Mouse (Mus musculus): ENCODE results near the gene Mtf2.

DNA sequence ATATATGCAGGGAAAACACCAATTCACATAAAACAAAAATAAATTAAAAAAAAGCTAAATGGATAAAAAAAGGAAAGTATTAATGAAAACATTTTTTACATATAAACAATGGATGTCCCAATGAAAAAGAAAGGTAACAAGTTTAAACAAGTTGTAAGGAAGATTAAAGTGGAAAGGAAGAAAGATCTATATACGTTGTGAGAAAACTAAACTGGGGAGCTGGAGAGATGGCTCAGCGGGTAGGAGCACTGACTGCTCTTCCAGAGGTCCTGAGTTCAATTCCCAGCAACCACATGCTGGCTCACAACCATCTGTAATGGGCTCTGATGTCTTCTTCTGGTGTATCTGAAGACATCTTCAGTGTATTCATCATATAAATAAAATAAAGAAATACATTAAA is 14.4 kb upstream of the Mtf2 start:
- no peak for TF ChIP-seq POLR2AphosphoS5 (IDR thresholded peaks at IDR 0.05; ENCODE audit: insufficient replicate concordance, low read depth, low read length)
- TF ChIP-seq CTCF (IDR thresholded peaks at IDR 0.05; ENCODE audit: low read depth, low read length): no peak
